Mouse (Mus musculus) CH12.LX (cell line): ENCODE measurements at regions not wholly inside any gene's neighbourhood (a gene's known extent, or its start where the extent isn't known, plus 50 kb on each side); places are given as distances from the start of the nearest gene placed in this dataset.

ENCODE experiments used
- DNase-seq: peaks from one replicate; pipeline ENCODE4 v3.0.0-alpha.2; 2013; ENCODE audit errors: extremely low read depth
- H3K27ac ChIP-seq: 2 replicates; pipeline ENCODE4 v1.5.1; 2012; ENCODE audit warnings: low read depth, mild to moderate bottlenecking, control low read depth, moderate library complexity; ENCODE audit not compliant: insufficient read depth
- H3K27me3 ChIP-seq: replicated peaks from 2 replicates; pipeline ENCODE3; 2012; ENCODE audit warnings: inconsistent platforms
- H3K36me3 ChIP-seq, 2 experiments: replicated peaks in 1 of 2; 2 replicates each; pipeline versions ENCODE3 to v1.6.1; 2012; ENCODE audit warnings: inconsistent platforms in 1 of 2, low read length in 1 of 2, mild to moderate bottlenecking in 1 of 2, mixed read lengths in 1 of 2, moderate library complexity in 1 of 2; ENCODE audit not compliant: control insufficient read depth in 1 of 2, insufficient read depth in 1 of 2
- H3K4me1 ChIP-seq, 2 experiments: 2 replicates each; pipeline ENCODE4 v1.6.1; 2012; ENCODE audit warnings: inconsistent platforms in 1 of 2, moderate library complexity in 1 of 2; ENCODE audit not compliant: insufficient read depth in 2 of 2, control insufficient read depth in 1 of 2
- H3K4me2 ChIP-seq: 2 replicates; pipeline ENCODE4 v1.6.1; 2012; ENCODE audit warnings: low read depth, mild to moderate bottlenecking, control low read depth; ENCODE audit not compliant: poor library complexity, insufficient read depth, severe bottlenecking
- H3K4me3 ChIP-seq, 3 experiments: fragments of 150-350 bp in 1 of 3; sonication (generic) in 1 of 3; replicated peaks in 1 of 3; 2 replicates each; pipeline versions ENCODE3 to v1.5.1; 2011 to 2012; ENCODE audit warnings: low read depth in 2 of 3, low read length in 2 of 3, mild to moderate bottlenecking in 2 of 3, moderate library complexity in 2 of 3, control low read depth in 1 of 3, improper control_type of control experiment in 1 of 3, inconsistent platforms in 1 of 3, mixed read lengths in 1 of 3; ENCODE audit not compliant: poor library complexity in 1 of 3
- H3K79me2 ChIP-seq: replicated peaks from 2 replicates; pipeline ENCODE4 v1.6.1; 2012; ENCODE audit warnings: mild to moderate bottlenecking, moderate library complexity; ENCODE audit not compliant: control insufficient read depth, poor library complexity, insufficient read depth, severe bottlenecking; ENCODE audit errors: extremely low read depth
- H3K9ac ChIP-seq: 2 replicates; pipeline ENCODE4 v1.6.1; 2012; ENCODE audit warnings: low read depth, mild to moderate bottlenecking, control low read depth, moderate library complexity; ENCODE audit not compliant: insufficient read depth
- H3K9me3 ChIP-seq: replicated peaks from 2 replicates; pipeline ENCODE3; 2012; ENCODE audit warnings: low read length, inconsistent platforms, mixed read lengths
- CTCF ChIP-seq, 2 experiments: IDR thresholded peaks in 1 of 2; conservative IDR thresholded peaks in 1 of 2; 2 replicates each; pipeline ENCODE4 v1.5.1; 2011 to 2012; ENCODE audit warnings: low read depth in 2 of 2, low read length in 2 of 2, improper control_type of control experiment in 1 of 2, inconsistent platforms in 1 of 2, mild to moderate bottlenecking in 1 of 2, moderate library complexity in 1 of 2
- E2F4 ChIP-seq: IDR thresholded peaks from 2 replicates; pipeline ENCODE4 v1.6.1; 2011; ENCODE audit warnings: low read depth, low read length, improper control_type of control experiment; ENCODE audit not compliant: insufficient replicate concordance
- ELF1 ChIP-seq: IDR thresholded peaks from 2 replicates; pipeline ENCODE4 v1.6.1; 2014; ENCODE audit warnings: low read depth, mild to moderate bottlenecking, inconsistent platforms, low read length, improper control_type of control experiment
- EP300 ChIP-seq: IDR thresholded peaks from 2 replicates; pipeline ENCODE4 v1.6.1; 2011; ENCODE audit warnings: low read length, improper control_type of control experiment
- ETS1 ChIP-seq: conservative IDR thresholded peaks from 2 replicates; pipeline ENCODE4 v1.6.1; 2012; ENCODE audit warnings: low read depth, mild to moderate bottlenecking, inconsistent platforms, low read length, improper control_type of control experiment, moderate library complexity
- GABPA ChIP-seq: IDR thresholded peaks from 2 replicates; pipeline ENCODE4 v1.6.1; 2012; ENCODE audit warnings: low read depth, low read length, improper control_type of control experiment, inconsistent platforms; ENCODE audit not compliant: insufficient replicate concordance
- MEF2A ChIP-seq: IDR thresholded peaks from 2 replicates; pipeline ENCODE4 v1.6.1; 2014; ENCODE audit warnings: low read depth, mild to moderate bottlenecking, inconsistent platforms, low read length, improper control_type of control experiment, borderline replicate concordance
- MXI1 ChIP-seq: IDR thresholded peaks from 2 replicates; pipeline ENCODE4 v1.6.1; 2011; ENCODE audit warnings: mild to moderate bottlenecking, low read depth, low read length, improper control_type of control experiment
- NELFE ChIP-seq: IDR thresholded peaks from 2 replicates; pipeline ENCODE4 v1.6.1; 2011; ENCODE audit warnings: low read depth, low read length, improper control_type of control experiment
- NRF1 ChIP-seq: IDR thresholded peaks from 2 replicates; pipeline ENCODE4 v1.6.1; 2014; ENCODE audit warnings: low read depth, mild to moderate bottlenecking, inconsistent platforms, low read length, improper control_type of control experiment, moderate library complexity
- POLR2AphosphoS2 ChIP-seq: IDR thresholded peaks from 2 replicates; pipeline ENCODE4 v1.6.1; 2011; ENCODE audit warnings: low read depth, low read length, improper control_type of control experiment
- SIN3A ChIP-seq: IDR thresholded peaks from 2 replicates; pipeline ENCODE4 v1.6.1; 2012; ENCODE audit warnings: low read length, improper control_type of control experiment, inconsistent platforms
- USF2 ChIP-seq: conservative IDR thresholded peaks from 2 replicates; pipeline ENCODE4 v1.6.1; 2011; ENCODE audit warnings: low read depth, low read length, improper control_type of control experiment
- ZC3H11A ChIP-seq: IDR thresholded peaks from 2 replicates; pipeline ENCODE4 v1.6.1; 2012; ENCODE audit warnings: low read depth, mild to moderate bottlenecking, inconsistent platforms, low read length, improper control_type of control experiment
- ZNF384 ChIP-seq: IDR thresholded peaks from 2 replicates; pipeline ENCODE4 v1.6.1; 2012; ENCODE audit warnings: low read depth, low read length, improper control_type of control experiment, inconsistent platforms
- dilution Hi-C: fragments of 300-500 bp; cut with MboI; formaldehyde crosslinking; loops from 2 replicates; pipeline ENCODE4 v1.14.3; 2020; ENCODE audit warnings: low sequenced_read_pairs; ENCODE audit not compliant: extremely low pct_unique_long_range_greater_than_20kb, extremely low pct_ligation_motif_present
- in situ Hi-C: fragments of 300-500 bp; cut with MboI; formaldehyde crosslinking; loops from 3 replicates; pipeline ENCODE4 v1.14.3; 2019; ENCODE audit warnings: low sequenced_read_pairs, low pct_ligation_motif_present, low pct_unique_long_range_greater_than_20kb, mixed read lengths

DNA sequence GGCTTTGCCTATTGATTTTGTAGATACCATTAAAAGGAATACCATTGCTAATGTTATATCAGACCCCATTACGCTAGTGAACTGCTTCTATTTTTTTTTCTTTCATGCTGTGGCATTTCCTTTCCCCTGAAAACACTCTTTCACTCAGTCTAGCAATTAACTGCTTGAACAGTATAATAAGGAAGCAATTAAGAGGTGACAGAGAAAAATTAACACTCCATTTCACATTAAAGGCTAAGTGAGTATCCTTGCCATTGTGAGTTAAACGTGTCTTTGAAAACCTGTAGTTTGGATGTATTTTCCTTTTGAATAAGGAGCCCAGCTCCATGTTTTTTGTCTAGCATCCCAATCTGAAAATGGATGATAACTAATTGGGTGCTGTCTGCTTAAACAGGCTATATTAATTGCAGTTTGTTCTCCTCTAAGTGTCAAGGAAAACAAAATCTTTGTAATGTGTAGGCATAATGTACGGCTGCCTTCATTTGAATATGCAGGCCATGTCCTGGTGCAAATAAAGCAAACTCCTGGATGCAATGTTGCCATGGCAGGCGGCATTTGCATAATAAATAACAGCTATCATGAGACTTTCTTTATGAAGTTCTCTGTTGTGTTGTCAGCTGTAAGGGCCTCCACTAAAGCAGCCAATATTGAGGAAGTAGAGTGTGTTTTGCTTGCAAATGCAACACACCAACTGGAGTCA lies 423.3 kb downstream of the Zic3 start:
- in situ Hi-C loops (no loop called here), dilution Hi-C loops (no loop called here)
- Histone ChIP-seq H3K4me1 (no peaks in the 10 kb centered on the region), H3K27me3 (no peaks in the 10 kb centered on the region), H3K9me3 (peaks cover 2% of the 10 kb centered on the region), H3K9ac (no peak overlapping the region), H3K79me2 (no peaks in the 10 kb centered on the region), H3K4me2 (no peak overlapping the region), H3K27ac (no peak overlapping the region), H3K36me3 (no peaks in the 10 kb centered on the region), H3K4me3 (no peak overlapping the region)
- TF ChIP-seq GABPA (no peak), MXI1 (no peak)
- no peak for DNase-seq

DNA sequence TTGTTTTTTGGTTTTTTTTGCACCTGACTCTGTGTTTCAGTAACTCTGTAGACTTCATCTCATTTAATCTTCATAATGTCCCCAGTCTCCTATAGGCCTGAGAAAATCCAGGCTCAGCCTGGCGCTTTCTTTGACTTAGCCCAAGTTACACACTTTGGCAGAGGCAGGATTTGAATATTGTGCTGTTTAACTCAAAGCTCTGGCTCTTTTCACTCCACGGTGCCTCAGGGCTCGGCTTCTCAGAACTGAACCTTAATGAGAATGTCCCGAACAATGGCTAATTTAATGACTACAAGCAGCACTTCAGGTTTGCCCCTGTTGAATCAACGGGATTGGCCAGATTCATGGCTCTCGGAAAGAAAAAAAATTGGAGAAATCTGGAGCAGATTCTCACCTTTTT lies 425.1 kb downstream of the Zic3 start:
- Histone ChIP-seq H3K9ac (no peak overlapping the region), H3K27ac (no peak overlapping the region), H3K79me2 (no peaks in the 10 kb centered on the region), H3K27me3 (no peaks in the 10 kb centered on the region), H3K4me2 (no peak overlapping the region), H3K4me3 (no peak overlapping the region), H3K4me1 (no peaks in the 10 kb centered on the region), H3K9me3 (peaks cover 2% of the 10 kb centered on the region), H3K36me3 (no peaks in the 10 kb centered on the region)
- dilution Hi-C loops = no loop called here
- DNase-seq = no peak
- in situ Hi-C loops = no loop called here
- TF ChIP-seq NELFE (no peak), CTCF (conservative IDR thresholded peaks at IDR 0.05 in 1 of 2, IDR thresholded peaks at IDR 0.05 in 1 of 2; ENCODE audit: low read depth in 2 of 2, low read length in 2 of 2) (no peak), EP300 (no peak), MEF2A (no peak), USF2 (no peak), POLR2AphosphoS2 (no peak), ZNF384 (no peak), E2F4 (no peak), ETS1 (no peak), ZC3H11A (no peak), SIN3A (no peak)

DNA sequence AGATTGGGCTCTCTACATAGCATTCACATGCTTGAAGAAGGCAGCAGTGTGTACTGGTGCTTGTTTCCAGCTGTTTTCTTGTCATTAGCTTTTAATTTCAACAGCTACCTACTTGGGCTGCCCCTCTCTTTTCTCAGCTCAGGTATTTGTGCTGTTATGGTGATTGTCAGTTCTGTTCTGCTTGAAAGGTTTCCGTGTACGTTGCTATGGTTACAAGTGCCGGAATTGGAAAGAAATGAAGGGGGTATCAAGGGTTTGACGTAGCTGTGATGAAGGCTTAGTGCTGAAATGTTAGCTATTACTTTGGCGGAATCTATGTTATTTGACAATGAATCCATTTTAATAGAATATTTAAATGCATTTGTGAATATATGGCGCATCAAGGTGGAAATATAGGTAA lies 439.5 kb upstream of the 4930550L24Rik start:
- in situ Hi-C loops (no loop called here), dilution Hi-C loops (no loop called here)
- H3K36me3 ChIP-seq = no peaks in the 10 kb centered on the region
- no peak overlapping the region for H3K4me2 ChIP-seq
- TF ChIP-seq ELF1 (no peak), ZC3H11A (no peak), NRF1 (no peak), NELFE (no peak), ETS1 (no peak)
- H3K9ac ChIP-seq = no peak overlapping the region
- H3K4me1 ChIP-seq = no peaks in the 10 kb centered on the region
- no peaks in the 10 kb centered on the region for H3K27me3 ChIP-seq
- no peak overlapping the region for H3K27ac ChIP-seq
- no peak overlapping the region for H3K4me3 ChIP-seq
- DNase-seq = no peak
- H3K79me2 ChIP-seq = no peaks in the 10 kb centered on the region
- peaks cover 5% of the 10 kb centered on the region for H3K9me3 ChIP-seq
